Mouse (Mus musculus) lung, postnatal 10 days (tissue): Measurements from ENCODE around the gene Scml2.
"Not testable (repeated sequence)": the region's sequence is repeated elsewhere in the genome, so short reads cannot be mapped to it uniquely, and the experiment has no call there.

ENCODE experiments used
- DNase-seq: peaks from one replicate; pipeline ENCODE4 v3.0.0; 2021

Scml2 gene

DNA sequence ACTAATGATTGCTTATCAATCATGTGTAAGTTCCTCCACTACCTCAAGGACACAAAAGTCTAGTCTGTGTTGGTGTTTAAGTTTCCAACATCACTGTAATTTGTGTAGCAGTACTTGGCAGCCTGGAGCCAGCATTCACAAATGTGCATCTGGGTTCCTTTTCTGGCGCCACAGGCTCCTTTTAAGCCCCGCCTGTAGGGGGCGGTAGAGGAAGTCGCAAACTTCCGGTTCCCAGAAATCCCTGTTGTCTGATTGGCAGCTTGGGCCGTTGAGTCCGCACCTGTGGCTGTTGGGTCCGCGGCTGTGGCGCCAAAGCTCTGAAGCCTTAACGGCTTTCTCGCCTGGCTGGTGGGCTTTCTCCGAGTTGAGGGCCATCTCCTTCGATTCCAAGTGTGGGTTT lies at the start of gene Scml2:
Gene Scml2, plus strand, starts transcription at position 301 of the 400 bp plus-strand sequence.
- DNase-seq = not testable (repeated sequence)

DNA sequence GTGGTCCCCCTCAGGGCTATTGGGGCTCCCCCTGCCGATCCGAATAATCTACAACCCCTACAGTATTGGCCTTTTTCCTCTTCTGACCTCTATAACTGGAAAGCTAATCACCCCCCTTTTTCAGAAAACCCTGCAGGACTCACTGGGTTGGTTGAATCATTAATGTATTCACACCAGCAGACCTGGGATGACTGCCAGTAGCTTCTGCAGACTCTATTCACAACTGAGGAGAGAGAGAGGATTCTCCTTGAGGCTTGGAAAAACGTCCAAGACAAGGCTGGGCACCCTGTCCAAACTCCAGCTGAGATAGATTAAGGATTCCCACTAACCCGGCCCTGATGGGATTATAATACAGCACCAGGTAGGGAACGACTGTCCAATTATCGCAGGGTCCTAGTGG lies 41.4 kb upstream of the Scml2 start:
- not testable (repeated sequence) for DNase-seq

DNA sequence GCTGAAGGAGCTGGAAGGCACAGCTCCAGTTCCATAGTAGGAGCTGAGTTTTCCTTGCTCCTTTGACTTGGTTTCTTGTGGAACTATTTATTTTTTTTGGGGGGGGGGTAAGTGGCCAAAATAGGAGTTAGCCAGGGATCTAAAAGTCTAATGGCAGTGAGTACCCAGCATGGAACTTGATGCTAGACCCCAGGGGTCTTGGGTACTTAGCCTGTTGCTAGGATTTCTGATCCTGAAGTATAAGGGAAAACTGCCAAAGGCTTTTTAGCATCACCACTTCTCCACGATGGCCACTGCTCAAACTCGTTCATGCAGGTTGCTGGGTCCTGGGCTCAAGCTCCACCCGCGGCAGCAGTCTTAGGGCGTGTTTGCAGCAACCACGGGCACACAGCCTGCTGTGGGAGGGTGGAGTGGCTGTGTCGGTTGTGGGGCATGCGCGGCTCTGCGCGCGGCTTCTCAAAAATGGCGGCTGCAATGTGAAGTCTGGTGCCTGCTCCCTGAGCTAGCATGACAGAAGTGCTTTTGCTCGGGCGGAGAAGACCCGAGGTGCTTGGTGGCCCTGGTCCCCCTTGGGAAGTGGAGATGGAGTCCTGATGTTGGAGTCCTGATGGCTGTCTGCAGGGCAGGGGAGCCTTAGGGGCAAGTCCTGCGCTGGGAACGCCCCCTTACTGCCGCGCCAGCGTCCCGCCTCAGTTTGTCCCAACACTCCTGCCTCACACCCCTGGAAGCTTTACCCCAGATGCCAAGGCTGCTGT lies 45.5 kb downstream of the Scml2 start:
- DNase-seq = peak; percentile 55

DNA sequence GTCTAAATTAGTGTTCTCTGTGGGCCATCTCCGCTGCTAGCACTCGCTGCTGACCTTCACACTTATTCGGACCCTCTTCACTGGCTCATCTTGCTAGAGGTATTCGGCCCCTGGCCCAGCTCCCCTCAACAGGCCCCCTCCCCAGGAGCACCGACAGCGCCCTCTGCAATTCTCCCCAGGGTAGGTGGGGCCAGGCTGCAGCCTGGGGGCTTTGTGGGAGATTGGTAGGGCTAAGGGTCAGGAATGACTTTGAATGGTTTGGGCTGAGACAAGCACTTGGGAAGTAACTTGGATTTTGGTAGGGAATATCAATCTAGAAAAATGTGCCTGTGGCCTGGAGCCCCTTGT lies 46.0 kb downstream of the Scml2 start:
- DNase-seq = no peak

DNA sequence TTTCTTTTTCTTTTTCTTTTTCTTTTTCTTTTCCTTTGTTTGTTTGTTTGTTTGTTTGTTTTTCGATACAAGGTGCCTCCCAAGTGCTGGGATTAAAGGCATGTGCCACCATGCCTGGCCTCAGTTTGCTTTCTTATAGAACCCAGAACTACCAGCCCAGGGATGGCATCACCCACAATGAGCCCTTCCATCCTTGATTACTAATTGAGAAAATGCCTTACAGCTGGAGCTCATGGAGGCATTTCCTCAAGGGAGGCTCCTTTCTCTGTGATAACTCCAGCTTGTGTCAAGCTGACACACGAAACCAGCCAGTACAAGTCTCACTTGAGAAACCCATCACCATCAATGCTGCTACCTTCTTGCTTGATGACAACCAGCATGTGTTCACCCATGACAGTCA lies 170.2 kb downstream of the Scml2 start, which contains the start of gene Gm15262:
Gene Gm15262, plus strand, starts transcription at position 301 of the 400 bp plus-strand sequence.
- DNase-seq = not testable (repeated sequence)
